Mouse (Mus musculus) kidney, adult 11 months (tissue): ENCODE results near the gene Ggt1.
"Not testable (repeated sequence)": the region's sequence is repeated elsewhere in the genome, so short reads cannot be mapped to it uniquely, and the experiment has no call there.

Source experiments
- DNase-seq: peaks from one replicate; pipeline ENCODE4 v3.0.0; 2022

The Ggt1 gene

DNA sequence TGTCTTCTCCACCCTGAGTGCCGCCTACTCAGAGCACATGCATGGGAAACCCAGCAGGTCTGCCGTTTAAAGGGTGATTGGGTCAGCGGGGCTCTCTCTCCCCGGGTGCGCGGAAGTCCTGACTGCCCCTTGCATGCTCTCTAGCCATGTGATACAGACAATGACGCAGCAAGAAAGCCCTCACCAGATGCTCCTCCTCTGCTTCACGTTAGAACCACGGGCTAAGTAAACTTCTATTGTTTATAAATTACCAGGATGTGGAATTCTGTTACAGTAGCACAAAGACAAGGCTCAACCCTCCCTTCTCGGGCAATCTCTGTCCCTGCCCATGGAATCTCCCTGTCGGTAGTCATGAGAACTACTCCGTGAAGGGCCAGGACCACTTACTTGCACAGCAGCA lies 10.2 kb upstream of the Ggt1 start:
- no peak for DNase-seq

DNA sequence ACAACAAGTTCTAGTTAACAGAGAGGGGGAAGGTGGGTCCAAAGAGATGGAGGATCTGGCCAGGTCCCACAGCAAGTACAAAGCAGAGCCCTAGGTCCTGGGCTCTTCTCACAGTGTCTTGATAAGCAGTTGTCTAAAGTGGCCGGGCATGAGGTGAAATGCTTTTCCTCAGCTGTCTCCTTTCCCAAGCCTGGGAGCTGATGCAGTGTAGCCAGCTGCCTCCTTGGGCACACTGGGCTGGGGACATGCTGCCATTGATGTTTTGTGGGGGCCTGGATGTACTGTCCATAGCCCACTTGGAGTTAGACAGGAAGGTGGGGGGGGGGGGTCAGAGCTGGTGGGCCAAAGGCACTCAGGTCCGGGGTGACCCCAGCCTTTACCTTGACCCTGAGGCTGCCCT lies 9.3 kb upstream of the Ggt1 start:
- no peak for DNase-seq

DNA sequence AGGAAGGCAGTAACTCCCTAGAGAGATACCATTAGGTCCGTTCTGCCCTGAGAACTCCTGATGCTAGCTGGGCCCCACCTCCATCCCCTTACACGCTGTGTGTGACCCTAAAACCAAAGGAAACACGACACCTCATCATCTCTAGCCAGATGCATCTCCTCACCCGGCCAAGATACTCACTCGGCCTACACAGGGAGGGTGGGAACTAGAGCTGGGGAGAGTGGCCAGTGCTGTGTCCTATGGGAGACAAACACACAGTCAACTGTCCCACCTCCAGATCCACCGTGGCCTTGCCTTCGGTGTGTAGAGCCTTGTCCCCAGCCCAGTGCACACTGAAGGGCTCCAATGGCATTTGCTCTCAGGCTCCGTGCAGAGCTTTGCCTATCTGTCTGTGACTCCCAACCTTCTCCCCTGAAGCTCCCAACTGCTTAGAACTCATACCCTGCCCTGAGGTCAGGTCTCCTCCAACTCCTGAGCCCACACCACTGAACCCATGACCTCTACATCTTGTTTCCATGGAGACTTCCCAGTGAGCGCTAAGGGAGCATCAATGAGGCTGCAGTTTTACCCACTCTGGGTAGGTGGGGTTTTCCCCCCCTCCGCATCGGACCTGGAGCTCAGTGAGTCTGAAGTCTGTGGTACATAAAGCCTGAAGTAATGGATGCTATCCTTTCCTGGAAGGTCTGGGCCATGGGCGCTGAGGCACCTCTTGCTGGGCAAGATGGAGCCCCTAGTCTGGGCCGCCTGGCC lies 8.5 kb upstream of the Ggt1 start:
- DNase-seq = no peak

DNA sequence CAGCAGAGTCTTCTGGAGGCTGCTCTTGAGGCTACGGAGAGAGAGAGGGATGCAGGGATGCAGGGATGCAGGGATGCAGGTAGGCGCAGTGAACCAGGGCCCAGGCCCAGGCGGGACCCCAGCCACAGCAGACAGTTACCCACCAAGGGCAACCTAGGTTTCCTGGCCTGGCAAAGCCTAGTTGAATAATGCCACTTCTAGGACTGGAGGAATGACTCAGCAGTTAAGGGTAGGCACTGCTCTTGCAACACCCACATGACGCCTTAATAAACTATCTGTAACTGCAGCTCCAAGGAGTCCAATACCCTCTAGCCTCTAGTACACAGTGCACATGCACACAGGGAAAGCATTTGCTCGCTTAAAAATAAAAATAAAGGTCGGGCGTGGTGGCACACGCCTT lies 7.3 kb upstream of the Ggt1 start:
- no peak for DNase-seq

DNA sequence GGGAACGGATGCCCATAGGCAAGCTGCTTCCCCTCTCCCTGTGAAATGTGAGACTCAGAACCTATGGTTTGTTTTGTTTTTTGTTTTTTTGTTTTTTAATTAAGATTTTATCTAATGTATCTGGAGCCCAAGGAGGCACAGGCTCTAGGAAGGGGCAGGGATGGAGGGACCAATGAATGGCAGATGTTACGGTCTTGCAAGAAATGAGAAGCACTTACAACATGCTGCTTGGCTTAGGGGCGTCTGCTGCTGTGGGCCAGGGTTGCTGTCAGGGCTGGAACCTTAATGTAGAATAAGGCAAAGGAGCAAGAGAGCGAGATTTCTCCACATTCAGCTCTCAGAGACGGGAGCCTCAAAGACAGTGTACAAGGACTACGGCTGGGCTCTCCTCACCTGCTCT lies 5.8 kb upstream of the Ggt1 start:
- DNase-seq = no peak

DNA sequence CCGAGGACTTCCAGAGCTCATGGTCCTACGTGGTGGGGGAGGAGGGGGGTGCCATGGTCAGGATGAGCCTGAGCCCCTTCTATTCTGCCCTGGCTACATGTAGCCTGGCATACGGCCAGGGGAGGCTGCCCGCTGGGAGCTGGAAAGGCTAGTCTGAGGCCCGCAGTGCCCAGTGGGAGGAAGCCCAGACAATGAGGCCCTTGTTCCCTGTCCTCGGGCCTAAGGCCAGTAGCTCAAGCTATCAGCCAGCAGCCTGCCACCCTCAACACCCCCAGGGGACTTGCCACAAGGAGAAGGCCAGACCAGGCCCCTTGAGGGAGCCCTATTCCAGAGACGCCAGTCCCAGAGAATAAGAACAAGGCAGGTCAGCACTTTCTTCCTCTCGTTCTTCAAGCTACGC lies 5.4 kb upstream of the Ggt1 start:
- no peak for DNase-seq

DNA sequence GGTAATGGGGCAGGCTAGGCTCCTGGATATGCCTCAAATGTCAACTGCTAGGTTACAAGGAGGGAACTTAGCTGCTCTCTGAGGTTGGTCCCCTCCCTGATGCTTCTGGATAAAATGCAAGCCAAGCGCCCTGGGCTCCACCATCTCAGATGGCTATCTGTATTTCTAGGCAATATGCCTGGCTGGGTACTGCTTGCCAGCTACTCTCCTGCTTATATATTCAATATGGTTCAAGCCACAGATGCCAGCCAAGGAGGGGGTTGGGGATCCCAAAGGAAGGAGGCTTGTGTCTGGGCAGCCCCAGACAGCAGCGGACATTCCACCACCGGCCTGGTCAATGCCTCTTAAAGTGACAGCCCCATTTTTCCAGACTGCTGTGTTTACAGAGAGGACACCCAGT lies 2.9 kb upstream of the Ggt1 start:
- DNase-seq = peak; percentile 63

DNA sequence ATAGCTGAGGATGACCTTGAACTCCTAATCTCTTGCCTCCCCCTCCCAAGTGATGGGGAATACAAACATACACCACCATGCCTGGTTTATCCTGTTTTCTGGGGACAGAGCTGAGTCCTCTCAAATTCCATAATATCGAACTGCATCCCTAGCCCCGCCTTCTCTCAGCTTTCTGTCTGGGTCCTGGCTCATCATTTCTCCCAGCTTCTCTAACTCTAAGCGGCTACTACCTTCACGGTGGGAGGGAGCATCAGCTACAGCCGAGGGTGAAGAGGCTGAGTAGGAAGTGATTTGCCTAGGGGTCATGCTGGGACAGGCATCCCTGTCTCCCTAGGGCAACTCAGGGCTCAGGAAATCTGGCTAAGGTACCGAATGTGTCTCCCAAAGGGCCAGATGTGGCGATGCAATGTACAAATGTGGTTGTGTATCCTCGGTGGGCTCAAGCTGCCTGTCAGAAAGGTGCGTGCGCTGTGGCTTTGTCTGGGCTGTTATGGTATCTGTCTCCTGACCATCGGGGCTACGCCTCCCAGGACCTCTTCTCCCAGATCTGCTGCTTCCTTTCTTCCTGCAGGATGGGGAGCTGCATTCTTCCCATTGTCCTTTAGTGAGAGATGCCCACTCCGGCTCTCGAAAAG lies 2.2 kb upstream of the Ggt1 start:
- no peak for DNase-seq

DNA sequence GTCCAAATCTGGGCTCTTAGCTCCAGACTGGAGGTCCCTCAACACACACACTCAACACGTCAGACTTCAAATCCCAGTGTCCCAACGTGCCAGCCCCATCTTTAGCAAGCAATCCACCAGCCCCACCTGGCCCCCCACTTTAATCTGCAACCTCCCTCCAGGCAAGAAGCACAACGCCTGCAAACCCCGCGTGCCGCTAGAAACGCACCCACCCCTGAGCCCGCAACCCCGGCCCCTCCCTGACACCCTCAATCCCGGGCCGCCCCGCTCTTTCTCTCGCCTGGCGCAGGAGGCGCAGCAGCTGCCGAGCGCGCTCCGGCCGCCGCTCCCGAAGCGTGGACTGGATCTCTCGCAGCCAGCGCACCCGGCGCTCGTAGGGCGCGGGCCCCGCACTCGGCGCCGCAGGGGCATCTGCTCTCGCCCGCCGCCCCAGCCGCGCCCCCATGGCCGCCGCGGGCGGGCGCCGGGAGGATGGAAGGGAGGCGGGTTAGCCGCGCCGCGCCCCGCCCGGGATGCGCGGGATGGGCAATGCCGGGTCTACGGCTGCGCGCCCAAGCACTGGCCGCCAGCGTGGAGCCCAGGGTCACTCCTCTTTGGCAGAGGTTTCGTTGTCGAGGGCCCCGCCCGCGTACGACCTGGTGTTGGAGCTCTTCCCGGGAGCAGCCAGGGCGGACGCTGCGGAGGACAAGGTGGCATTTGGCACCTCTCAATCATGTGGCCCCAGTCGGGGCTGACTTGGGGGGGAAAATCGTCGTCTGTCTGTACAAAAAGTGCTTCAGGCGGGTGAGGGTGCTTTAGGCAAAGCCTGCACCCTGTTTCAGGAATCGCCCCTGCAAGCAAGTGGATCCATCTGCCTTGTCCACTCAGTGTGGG lies 1.5 kb upstream of the Ggt1 start, which contains the start of gene Lrrc75b:
Gene Lrrc75b (minus strand): TSS at position 655 of the 873 bp plus-strand sequence.
- DNase-seq = peak; percentile 68

DNA sequence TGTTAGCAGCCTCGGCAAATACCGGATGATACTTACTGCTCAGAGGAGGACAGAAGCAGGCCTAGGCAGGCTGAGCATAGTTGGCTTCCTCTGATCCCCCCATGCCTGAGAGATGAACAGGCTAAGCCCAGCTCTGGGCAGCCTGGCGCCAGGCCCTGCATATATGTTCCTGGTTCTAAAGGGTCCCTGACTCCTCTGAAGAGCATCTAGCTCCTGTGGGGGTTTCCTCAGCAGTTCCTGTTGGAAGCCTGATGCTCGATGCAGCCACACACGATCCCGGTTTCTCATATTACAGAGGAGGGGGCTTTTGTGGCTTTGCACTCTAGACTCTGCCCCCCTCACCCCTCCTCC lies 880 bp upstream of the Ggt1 start:
- no peak for DNase-seq

DNA sequence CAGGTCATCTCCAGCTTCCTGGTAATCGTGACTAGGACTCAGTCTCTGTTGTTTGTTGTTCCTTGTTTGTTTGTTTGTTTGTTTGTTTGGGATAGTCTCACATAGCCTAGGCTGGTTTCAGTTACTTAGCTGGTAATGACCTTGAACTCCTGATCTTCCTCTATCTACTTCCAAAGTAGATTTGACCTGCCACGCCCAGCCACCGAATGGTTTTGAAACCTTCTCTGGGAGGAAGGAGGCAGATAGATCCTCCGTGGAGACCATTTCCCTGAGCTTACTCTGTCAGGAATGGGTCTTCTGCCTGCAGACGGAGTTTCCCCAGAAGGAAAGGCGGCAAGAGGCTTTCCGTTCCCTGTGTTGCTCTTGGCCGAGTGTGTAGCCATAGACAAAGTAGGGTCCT lies 1.2 kb downstream of the Ggt1 start:
- DNase-seq = no peak

DNA sequence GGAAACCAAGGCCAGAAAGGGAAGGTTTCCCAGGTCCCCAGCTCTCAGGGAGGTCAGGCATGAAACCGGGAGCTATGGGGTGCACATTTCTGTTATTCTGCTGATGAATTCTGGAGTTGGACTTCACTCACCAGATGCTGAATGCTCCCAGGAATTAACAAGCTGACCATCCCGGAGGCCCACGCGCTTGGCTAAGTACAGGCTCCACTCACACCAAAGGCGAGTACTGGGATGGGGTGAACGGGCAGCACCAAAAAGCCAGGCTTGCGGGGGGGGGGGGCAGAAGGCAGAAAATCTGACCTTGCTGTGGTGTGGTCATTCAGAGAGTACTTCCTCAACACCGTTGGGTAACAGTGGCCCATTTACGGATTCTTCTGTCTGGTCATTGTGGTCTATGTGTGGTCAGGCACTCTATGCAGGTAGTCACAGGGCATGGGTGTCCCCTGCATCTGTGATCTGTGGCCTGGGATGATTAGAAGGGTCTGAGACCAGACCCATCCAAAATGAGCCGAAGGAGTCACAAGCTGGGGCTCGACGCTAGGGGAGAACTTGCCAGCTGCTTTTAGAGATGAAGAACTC lies 3.4 kb downstream of the Ggt1 start:
- no peak for DNase-seq

DNA sequence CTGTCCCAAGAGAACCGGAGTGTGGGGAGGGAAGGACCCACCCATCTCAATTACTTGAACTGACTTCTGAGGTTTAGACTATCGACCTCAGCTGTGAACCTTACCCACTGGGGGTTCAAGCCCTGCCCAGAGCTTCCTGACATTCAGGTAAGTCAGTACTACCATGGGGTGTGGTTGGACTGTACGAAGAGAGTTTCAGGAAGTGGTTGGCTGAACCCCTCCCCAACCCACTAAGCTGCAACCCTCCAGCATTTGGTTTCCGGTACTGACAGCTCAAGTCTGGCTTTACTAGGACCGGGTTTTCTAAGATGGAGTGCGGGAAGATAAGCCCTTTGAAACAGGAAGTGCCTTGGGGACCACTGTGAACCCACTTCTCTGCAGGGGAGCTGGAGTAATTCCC lies 4.0 kb downstream of the Ggt1 start:
- peak; percentile 63 for DNase-seq

DNA sequence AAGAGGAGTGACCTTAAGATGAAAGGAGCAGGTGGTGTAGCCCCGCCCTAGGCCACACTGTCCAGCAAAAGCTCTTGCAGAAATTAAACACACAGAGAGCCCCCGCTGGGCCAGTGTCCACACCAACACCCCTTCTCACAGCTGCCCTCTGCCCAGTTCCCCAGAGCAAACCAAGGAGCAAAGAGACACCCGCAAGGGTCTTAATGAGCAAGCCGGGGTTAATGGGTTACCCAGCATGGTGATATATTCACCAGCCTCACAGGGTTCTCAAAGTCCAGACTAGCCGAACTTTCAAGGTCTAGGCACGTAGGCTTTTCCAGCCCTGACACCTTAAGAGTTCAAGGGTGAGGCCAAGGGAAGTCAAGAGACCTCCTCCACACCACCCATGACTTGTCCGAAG lies 4.5 kb downstream of the Ggt1 start:
- DNase-seq = peak; percentile 97

DNA sequence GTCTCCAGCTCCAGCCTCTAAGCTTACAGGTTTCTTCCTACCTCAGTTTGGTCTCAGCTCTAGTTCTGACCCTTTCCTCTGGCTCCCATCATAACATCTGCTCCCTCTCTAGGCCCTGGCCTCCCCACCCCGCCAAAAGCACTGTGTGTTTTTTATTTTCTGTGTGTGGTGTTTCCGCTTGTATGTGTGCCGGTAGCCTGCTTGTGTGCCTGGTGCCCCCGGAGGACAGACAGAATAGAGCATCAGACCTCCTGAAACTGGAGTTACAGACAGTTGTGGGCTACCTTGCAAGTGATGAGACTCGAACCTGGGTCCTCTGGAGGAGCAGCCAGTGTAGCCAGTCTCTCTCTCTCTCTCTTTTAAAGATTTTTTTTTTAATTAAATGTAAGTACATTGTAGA lies 4.9 kb downstream of the Ggt1 start:
- no peak for DNase-seq

DNA sequence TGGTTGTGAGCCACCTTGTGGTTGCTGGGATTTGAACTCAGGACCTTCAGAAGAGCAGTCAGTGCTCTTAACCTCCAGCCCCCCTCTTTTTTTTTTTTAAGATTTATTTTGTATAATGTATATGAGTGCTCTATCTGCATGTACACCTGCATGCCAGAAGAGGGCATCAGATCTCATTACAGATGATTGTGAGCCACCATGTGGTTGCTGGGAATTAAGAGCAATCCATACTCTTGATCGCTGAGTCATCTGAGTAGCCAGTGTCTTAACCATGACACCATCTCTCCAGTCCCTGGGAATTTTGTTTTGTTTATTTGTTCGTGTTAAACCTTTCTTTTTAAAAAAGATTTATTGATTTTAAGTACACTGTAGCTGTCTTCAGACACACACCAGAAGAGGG lies 5.4 kb downstream of the Ggt1 start:
- DNase-seq = not testable (repeated sequence)

DNA sequence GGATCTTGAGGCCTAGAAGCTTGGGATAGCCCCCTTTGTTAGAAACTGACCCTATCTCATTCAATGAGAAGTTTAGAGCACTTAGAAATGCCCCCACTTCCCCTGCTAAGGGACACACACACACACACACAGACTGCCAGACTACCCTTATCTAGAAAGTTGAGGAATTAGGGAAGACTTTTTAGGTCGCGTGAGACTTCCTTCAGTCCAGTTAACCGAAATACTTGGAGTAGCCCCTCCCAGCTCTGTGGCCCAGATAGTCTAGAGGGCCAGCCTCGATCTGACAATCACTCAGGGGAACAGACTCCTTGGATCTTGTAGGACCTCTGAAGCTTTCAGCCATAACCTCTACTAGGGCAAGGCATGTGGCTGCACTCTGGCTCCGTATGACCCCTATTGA lies 6.6 kb downstream of the Ggt1 start:
- no peak for DNase-seq

DNA sequence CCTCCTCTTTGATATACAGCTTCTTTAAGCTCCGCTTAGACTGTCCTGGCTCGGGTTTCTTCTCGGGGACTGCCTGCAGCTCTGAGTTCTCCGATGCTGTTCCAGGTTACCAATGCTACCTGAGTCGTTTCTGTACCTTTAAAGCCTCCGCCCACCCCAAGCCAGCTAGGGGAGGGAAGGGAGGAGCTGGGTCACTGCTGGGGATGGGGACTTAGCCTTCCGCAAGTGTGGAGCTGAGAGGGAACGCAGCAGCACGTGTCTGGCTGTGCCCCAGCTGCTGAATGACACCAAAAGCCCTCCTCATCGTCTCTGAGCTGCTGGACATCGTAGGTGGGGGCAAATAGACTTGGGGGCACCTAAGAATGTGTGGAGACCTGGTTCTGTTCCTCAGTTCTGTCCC lies 7.0 kb downstream of the Ggt1 start:
- peak; percentile 70 for DNase-seq

DNA sequence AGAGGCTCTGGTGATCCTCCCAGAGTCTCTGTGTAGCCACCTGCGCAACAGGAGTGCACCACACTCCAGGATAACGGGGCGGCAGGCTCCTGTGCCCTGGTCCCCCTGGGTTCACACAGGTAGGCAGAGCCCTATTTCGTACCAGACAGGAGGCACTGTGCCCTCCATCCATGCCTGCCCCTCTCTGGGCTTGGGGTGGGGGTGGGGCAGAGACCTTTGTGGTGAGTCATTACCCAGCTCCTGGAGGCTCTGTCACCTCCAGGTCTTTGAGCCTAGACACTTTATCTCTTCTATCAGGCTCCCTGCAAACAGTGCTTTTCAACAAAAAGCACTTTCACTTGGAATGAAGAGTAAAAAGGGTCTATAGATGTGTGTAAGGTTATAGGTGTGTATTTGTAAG lies 7.4 kb downstream of the Ggt1 start:
- no peak for DNase-seq

DNA sequence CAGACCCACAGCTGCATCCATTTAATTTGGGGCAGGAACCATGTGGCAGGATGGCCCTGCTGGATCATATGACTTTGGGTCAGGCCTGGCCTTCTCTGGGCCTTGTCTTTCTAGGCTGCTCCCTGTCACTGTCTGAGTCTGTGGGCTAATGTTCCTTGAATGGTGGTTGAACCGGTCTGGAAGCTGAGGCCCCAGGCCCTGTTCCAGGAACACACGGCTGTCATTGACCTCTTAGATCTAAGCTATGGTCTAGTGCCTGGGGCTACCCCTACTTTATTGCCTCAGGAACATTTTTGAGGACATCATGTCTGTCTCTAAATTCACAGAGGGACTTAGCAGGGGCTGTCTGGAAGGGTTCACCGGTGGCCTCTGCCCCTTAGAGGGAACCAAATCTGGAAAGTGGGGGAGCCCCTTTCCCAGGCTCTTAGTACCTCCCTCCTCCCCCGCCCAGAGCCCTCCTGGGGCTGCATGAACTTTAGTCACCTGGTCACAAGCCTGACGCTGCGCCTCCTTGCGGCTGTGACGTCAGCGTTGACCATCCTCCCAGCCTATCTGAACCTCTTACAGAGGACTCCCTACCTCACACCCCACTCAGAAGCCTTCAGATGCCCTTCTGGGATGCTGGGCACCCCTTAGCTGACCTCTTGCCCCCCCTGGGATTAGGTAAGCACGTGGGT lies 9.7 kb downstream of the Ggt1 start:
- peak; percentile 86 for DNase-seq

DNA sequence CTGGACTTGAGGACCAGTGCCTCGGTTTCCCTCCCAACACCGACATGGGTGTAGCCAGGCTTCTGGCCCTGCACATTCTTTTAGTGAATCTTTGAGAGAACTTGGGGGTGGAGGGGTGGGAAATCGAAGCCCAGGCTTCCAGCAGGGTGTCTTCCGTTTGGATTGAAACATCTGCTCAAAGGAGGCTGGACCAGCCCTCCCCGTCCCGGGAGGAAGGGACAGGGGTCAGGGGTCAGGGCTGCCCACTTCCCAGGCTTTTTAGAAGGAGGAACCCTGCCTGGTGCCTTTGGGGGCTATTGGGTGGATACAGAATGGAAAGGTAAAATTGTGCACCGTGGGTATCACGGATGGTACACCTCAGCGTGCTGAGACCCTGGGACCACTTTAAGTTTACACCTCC lies 10.5 kb downstream of the Ggt1 start:
- no peak for DNase-seq

DNA sequence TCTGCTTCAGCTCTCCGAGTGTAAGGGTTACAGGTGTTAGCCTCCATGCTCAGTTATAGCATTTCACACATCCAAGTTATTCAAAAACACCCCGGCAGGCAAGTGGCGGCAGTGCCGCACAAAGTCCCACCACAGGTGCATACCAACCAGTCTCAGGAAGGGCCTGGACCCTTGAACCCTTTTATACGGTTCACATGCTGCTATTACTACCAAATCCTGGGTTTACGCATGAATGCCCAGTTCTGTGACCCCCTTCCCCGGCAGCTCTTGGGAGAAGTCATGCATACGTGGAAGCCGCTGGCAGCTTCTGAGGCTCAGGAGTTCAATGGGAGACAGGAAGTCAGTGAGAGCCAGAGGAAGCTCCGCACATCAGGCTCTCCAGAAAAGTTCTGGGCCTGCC lies 11.8 kb downstream of the Ggt1 start:
- peak; percentile 91 for DNase-seq

DNA sequence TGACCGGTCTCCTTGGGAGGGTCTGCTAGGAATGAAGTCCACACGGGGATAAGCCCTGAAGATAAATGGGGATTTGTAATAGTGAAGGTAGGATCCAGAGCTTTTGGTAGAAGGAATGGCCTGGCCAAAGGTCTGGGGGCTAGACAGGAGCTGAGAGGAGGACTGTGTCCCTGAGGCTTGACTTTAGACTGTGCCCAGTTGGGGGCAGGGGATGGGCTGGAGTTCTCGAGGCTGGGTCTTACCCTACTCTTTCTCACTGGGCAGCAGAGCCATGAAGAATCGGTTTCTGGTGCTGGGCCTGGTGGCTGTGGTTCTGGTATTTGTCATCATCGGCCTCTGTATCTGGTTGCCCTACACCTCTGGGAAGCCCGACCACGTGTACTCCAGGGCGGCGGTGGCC lies 12.6 kb downstream of the Ggt1 start:
- no peak for DNase-seq
